Mouse (Mus musculus): ENCODE data around the gene Btk. TPM values are rescaled to one million over a fixed set of nuclear protein-coding genes. Genes with fewer than 3 reads are reported as not detected.

Gene Btk
- polyA plus RNA-seq (2015; fragmentation: Nextera tagmentation; extraction: Ambion mirVana): 0.25 and 0.78 TPM in 2 replicates

DNA sequence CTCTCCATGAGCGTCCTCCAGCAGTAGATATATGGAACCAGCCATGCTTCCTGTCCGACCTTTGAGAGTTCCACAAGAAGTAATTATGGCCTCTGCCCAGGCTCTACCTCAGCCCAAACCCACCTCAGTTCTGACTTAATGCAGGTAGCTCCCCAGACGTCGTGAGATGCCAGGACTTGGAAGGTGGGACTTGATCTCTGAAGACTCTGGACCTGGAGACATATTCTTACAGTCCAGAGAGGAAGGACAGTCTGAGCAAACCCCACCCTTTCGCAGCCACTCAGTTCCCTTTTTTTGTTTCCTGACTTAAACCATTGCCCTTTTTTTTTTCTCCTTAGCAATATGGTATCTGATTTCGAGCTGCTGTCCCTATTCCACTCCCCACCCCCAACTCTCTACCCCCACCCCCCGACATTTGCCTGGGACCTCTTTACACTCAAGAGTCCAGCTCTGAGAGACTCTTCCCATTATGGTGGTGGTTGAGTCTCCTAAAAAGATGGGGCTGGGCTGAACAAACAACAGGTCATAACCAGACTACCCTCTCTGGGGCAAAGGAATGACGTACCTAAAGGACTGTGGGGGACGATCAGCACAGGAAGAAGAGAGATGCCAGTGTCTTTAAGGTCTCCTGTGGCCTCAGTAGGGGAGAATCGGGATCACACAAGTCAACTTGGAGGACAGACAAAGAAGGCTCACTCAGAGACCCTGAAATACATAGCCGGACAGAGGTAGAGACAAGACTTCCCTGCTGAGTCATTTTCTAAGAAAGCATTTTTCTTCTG is at the start of gene Btk:
TSS of gene Btk (minus strand) at position 683 of the 782 bp plus-strand sequence.
- Histone ChIP-seq H3K4me1 (replicated peaks; ENCODE audit: control insufficient read depth, insufficient read depth, low read length) (peaks cover 5% of the 10 kb centered on the region; the same call in 1 of the 2 replicates), H3K27me3 (replicated peaks; ENCODE audit: control insufficient read depth, insufficient read depth, low read length) (no peaks in the 10 kb centered on the region), H3K4me3 (replicated peaks; ENCODE audit: low read length) (no peak within 1 kb of the TSS), H3K9ac (replicated peaks; ENCODE audit: low read depth, low read length) (no peak within 1 kb of the TSS), H3K36me3 (ENCODE audit: control insufficient read depth, insufficient read depth) (no peaks in the 10 kb centered on the region), H3K4me2 (ENCODE audit: low read length) (no peak within 1 kb of the TSS), H3K9me3 (ENCODE audit: control insufficient read depth, low read length) (no peaks in the 10 kb centered on the region), H3K27ac (ENCODE audit: low read length) (no peak within 1 kb of the TSS)
- WGBS: 87% methylated on average over 11 of the region's 11 CpGs
- no peak for ATAC-seq

GRCm38 (mm10) chrX:134632710-134633109 is 49.3 kb upstream of the Btk start:
- no peaks in the 10 kb centered on the region for H3K27me3 ChIP-seq (replicated peaks; ENCODE audit: control insufficient read depth, insufficient read depth, low read length)
- H3K27ac ChIP-seq (ENCODE audit: low read length): no peak overlapping the region
- no peak for ATAC-seq
- no peaks in the 10 kb centered on the region for H3K4me1 ChIP-seq (replicated peaks; ENCODE audit: control insufficient read depth, insufficient read depth, low read length)
- H3K36me3 ChIP-seq (ENCODE audit: control insufficient read depth, insufficient read depth): no peaks in the 10 kb centered on the region
- no peak overlapping the region for H3K9ac ChIP-seq (replicated peaks; ENCODE audit: low read depth, low read length)
- 92% methylated on average over 5 of the region's 5 CpGs for WGBS
- H3K4me2 ChIP-seq (ENCODE audit: low read length): no peak overlapping the region
- no peak overlapping the region for H3K4me3 ChIP-seq (replicated peaks; ENCODE audit: low read length)
- H3K9me3 ChIP-seq (ENCODE audit: control insufficient read depth, low read length): no peaks in the 10 kb centered on the region

- H3K36me3 ChIP-seq (ENCODE audit: control insufficient read depth, insufficient read depth): no peaks in the 10 kb centered on the region
- no peak for ATAC-seq
- no peak overlapping the region for H3K9ac ChIP-seq (replicated peaks; ENCODE audit: low read depth, low read length)
- no peak overlapping the region for H3K4me3 ChIP-seq (replicated peaks; ENCODE audit: low read length)
- no peaks in the 10 kb centered on the region for H3K9me3 ChIP-seq (ENCODE audit: control insufficient read depth, low read length)
- 95% methylated on average over 2 of the region's 2 CpGs for WGBS
- H3K4me1 ChIP-seq (replicated peaks; ENCODE audit: control insufficient read depth, insufficient read depth, low read length): no peaks in the 10 kb centered on the region
- no peak overlapping the region for H3K27ac ChIP-seq (ENCODE audit: low read length)
- no peaks in the 10 kb centered on the region for H3K27me3 ChIP-seq (replicated peaks; ENCODE audit: control insufficient read depth, insufficient read depth, low read length)
- no peak overlapping the region for H3K4me2 ChIP-seq (ENCODE audit: low read length)
Measured at GRCm38 (mm10) chrX:134628200-134628599, 44.8 kb upstream of the Btk start.

DNA sequence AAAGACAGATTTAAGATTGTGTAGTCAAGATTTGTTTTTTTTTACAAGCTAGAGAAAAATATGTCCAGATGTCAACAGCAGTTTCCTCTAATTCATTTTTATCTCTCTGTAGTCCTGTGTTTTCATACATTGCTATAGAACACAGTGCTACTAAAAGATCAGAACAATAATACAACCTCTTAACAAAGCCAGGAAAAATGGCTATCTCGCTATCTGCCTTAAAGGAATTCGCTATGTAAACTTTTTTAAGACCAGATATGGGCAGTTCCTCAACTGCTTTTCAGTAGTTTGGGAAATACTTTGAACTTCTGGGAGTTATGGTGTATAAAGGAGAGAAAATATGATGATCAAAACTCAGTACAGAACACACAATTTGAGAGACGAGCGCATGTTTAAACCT is 40.0 kb upstream of the Btk start:
- H3K36me3 ChIP-seq (ENCODE audit: control insufficient read depth, insufficient read depth): no peaks in the 10 kb centered on the region
- no peak for ATAC-seq
- 91% methylated on average over 4 of the region's 4 CpGs for WGBS

GRCm38 (mm10) chrX:134621685-134622084 is 38.3 kb upstream of the Btk start:
- Histone ChIP-seq H3K36me3 (ENCODE audit: control insufficient read depth, insufficient read depth) (no peaks in the 10 kb centered on the region), H3K27me3 (replicated peaks; ENCODE audit: control insufficient read depth, insufficient read depth, low read length) (no peaks in the 10 kb centered on the region), H3K9me3 (ENCODE audit: control insufficient read depth, low read length) (no peaks in the 10 kb centered on the region), H3K4me1 (replicated peaks; ENCODE audit: control insufficient read depth, insufficient read depth, low read length) (no peaks in the 10 kb centered on the region; the same call in 1 of the 2 replicates), H3K27ac (ENCODE audit: low read length) (no peak overlapping the region), H3K4me2 (ENCODE audit: low read length) (no peak overlapping the region), H3K9ac (replicated peaks; ENCODE audit: low read depth, low read length) (no peak overlapping the region), H3K4me3 (replicated peaks; ENCODE audit: low read length) (no peak overlapping the region)
- 78% methylated on average over 3 of the region's 3 CpGs for WGBS
- no peak for ATAC-seq

More for the DNA sequence above, 40.0 kb upstream of the Btk start:
- H3K27ac ChIP-seq (ENCODE audit: low read length): no peak overlapping the region
- no peaks in the 10 kb centered on the region for H3K9me3 ChIP-seq (ENCODE audit: control insufficient read depth, low read length)
- no peak overlapping the region for H3K4me2 ChIP-seq (ENCODE audit: low read length)
- no peaks in the 10 kb centered on the region for H3K27me3 ChIP-seq (replicated peaks; ENCODE audit: control insufficient read depth, insufficient read depth, low read length)
- H3K9ac ChIP-seq (replicated peaks; ENCODE audit: low read depth, low read length): no peak overlapping the region
- no peak overlapping the region for H3K4me3 ChIP-seq (replicated peaks; ENCODE audit: low read length)
- H3K4me1 ChIP-seq (replicated peaks; ENCODE audit: control insufficient read depth, insufficient read depth, low read length): no peaks in the 10 kb centered on the region; the same call in 1 of the 2 replicates

GRCm38 (mm10) chrX:134620254-134620865 is 37.0 kb upstream of the Btk start:
- Histone ChIP-seq H3K9ac (replicated peaks; ENCODE audit: low read depth, low read length) (0 out of 2 replicates have a peak overlapping the region, but pooled peaks have one; percentile 12), H3K36me3 (ENCODE audit: control insufficient read depth, insufficient read depth) (no peaks in the 10 kb centered on the region), H3K27ac (ENCODE audit: low read length) (peak overlapping the region; percentile 72), H3K27me3 (replicated peaks; ENCODE audit: control insufficient read depth, insufficient read depth, low read length) (no peaks in the 10 kb centered on the region), H3K4me3 (replicated peaks; ENCODE audit: low read length) (no peak overlapping the region), H3K4me1 (replicated peaks; ENCODE audit: control insufficient read depth, insufficient read depth, low read length) (no peaks in the 10 kb centered on the region; the same call in 1 of the 2 replicates), H3K4me2 (ENCODE audit: low read length) (no peak overlapping the region), H3K9me3 (ENCODE audit: control insufficient read depth, low read length) (no peaks in the 10 kb centered on the region)
- WGBS: 24% methylated on average over 8 of the region's 8 CpGs
- ATAC-seq: peak; percentile 83

GRCm38 (mm10) chrX:134619695-134620094 is 36.3 kb upstream of the Btk start:
- Histone ChIP-seq H3K27ac (ENCODE audit: low read length) (peak overlapping the region; percentile 72; the same call in 1 of the 2 replicates), H3K4me2 (ENCODE audit: low read length) (no peak overlapping the region), H3K36me3 (ENCODE audit: control insufficient read depth, insufficient read depth) (no peaks in the 10 kb centered on the region), H3K4me1 (replicated peaks; ENCODE audit: control insufficient read depth, insufficient read depth, low read length) (no peaks in the 10 kb centered on the region; the same call in 1 of the 2 replicates), H3K9ac (replicated peaks; ENCODE audit: low read depth, low read length) (no peak overlapping the region), H3K4me3 (replicated peaks; ENCODE audit: low read length) (no peak overlapping the region), H3K27me3 (replicated peaks; ENCODE audit: control insufficient read depth, insufficient read depth, low read length) (no peaks in the 10 kb centered on the region), H3K9me3 (ENCODE audit: control insufficient read depth, low read length) (no peaks in the 10 kb centered on the region)
- WGBS: 29% methylated on average over 9 of the region's 9 CpGs
- peak; percentile 46; the same call in 1 of the 2 replicates for ATAC-seq

DNA sequence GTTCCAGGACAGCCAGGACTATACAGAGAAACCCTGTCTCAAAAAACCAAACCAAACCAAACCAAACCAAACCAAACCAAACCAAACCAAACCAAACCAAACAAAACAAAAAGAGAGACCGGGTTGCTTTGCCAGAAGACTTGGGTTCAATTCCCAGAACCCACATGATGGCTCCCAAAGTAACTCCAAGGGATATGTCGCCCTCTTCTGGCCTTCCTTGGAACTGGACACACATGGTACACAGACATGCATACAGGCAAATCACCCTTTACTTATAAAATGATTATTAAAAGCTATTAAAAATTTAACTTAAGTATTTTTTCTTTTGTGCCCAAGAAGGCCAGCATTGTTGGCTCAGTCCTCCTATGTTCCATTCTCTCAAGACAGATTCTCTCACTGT is 30.9 kb upstream of the Btk start:
- H3K4me3 ChIP-seq (replicated peaks; ENCODE audit: low read length): no peak overlapping the region
- no peak overlapping the region for H3K27ac ChIP-seq (ENCODE audit: low read length)
- H3K4me1 ChIP-seq (replicated peaks; ENCODE audit: control insufficient read depth, insufficient read depth, low read length): 0 out of 2 replicates have a peak, but pooled peaks cover 4% of the 10 kb centered on the region
- H3K4me2 ChIP-seq (ENCODE audit: low read length): no peak overlapping the region
- no peak for ATAC-seq
- no peaks in the 10 kb centered on the region for H3K9me3 ChIP-seq (ENCODE audit: control insufficient read depth, low read length)
- no peaks in the 10 kb centered on the region for H3K27me3 ChIP-seq (replicated peaks; ENCODE audit: control insufficient read depth, insufficient read depth, low read length)
- H3K9ac ChIP-seq (replicated peaks; ENCODE audit: low read depth, low read length): no peak overlapping the region
- no peaks in the 10 kb centered on the region for H3K36me3 ChIP-seq (ENCODE audit: control insufficient read depth, insufficient read depth)
- 71% methylated on average over 2 of the region's 2 CpGs for WGBS

GRCm38 (mm10) chrX:134612285-134612959 is 29.1 kb upstream of the Btk start:
- Histone ChIP-seq H3K4me2 (ENCODE audit: low read length) (peak overlapping the region; percentile 47), H3K27ac (ENCODE audit: low read length) (peak overlapping the region; percentile 79), H3K9ac (replicated peaks; ENCODE audit: low read depth, low read length) (peak overlapping the region; percentile 16), H3K27me3 (replicated peaks; ENCODE audit: control insufficient read depth, insufficient read depth, low read length) (no peaks in the 10 kb centered on the region), H3K4me1 (replicated peaks; ENCODE audit: control insufficient read depth, insufficient read depth, low read length) (0 out of 2 replicates have a peak, but pooled peaks cover 4% of the 10 kb centered on the region), H3K36me3 (ENCODE audit: control insufficient read depth, insufficient read depth) (no peaks in the 10 kb centered on the region), H3K9me3 (ENCODE audit: control insufficient read depth, low read length) (no peaks in the 10 kb centered on the region), H3K4me3 (replicated peaks; ENCODE audit: low read length) (peak overlapping the region; percentile 38)
- peak; percentile 83 for ATAC-seq
- 18% methylated on average over 14 of the region's 15 CpGs for WGBS
